Mouse (Mus musculus) colon, adult 2 months (tissue): ENCODE results near the gene Gm10772. TPM values are rescaled to one million over a fixed set of nuclear protein-coding genes. Genes with fewer than 3 reads are reported as not detected.

Experiments used
- polyA plus RNA-seq: library from polyadenylated mRNA; depleted of rRNA; stranded (reverse); fragments of >200 nt; gene quantifications from 2 replicates; pipeline ENCODE4 v1.2.3, GENCODE M21; 2012; rRNA removed

The Gm10772 gene
- polyA plus RNA-seq, result not detected in 2 replicates

GRCm38 (mm10) chr13:66227473-66227872, at the start of gene Gm10772:
TSS of gene Gm10772 (minus strand) at chr13:66227573.

Other genes with a start within 250 kb of the Gm10772 start
- gene Gm10324, start 108.0 kb downstream of the Gm10772 start, polyA plus RNA-seq, result not detected in 2 replicates
- gene 2410141K09Rik, start 213.5 kb upstream of the Gm10772 start, polyA plus RNA-seq, result not detected in 2 replicates